Mouse (Mus musculus): ENCODE results near the gene Wiz.

GRCm38 (mm10) chr17:32341102-32341501 is 48.1 kb downstream of the Wiz start:
- TF ChIP-seq CTCF (IDR thresholded peaks at IDR 0.05; ENCODE audit: borderline replicate concordance, extremely low read depth, insufficient read depth, insufficient read length) (no peak), POLR2A (IDR thresholded peaks at IDR 0.05; ENCODE audit: borderline replicate concordance, extremely low read depth, insufficient read depth, insufficient read length, poor library complexity, severe bottlenecking) (no peak)
